Mouse (Mus musculus) E14TG2a.4 (cell line): ENCODE results near the gene Eml3.
A peak's percentile ranks its signal among the peaks of the same experiment; 100 is the strongest.

Experiments used
- H3K27me3 ChIP-seq: 2 replicates; pipeline ENCODE4 v1.6.1; 2014; ENCODE audit warnings: low read length, control low read depth; ENCODE audit not compliant: insufficient read depth
- H3K36me3 ChIP-seq: 2 replicates; pipeline ENCODE4 v1.6.1; 2014; ENCODE audit warnings: low read length, control low read depth; ENCODE audit not compliant: insufficient read depth
- H3K4me1 ChIP-seq: replicated peaks from 2 replicates; pipeline ENCODE4 v1.6.1; 2014; ENCODE audit warnings: low read depth, low read length, control low read depth
- H3K4me3 ChIP-seq: replicated peaks from 2 replicates; pipeline ENCODE4 v1.5.1; 2014; ENCODE audit warnings: mild to moderate bottlenecking, low read length
- H3K9me3 ChIP-seq: 2 replicates; pipeline ENCODE4 v1.6.1; 2014; ENCODE audit warnings: low read length, control low read depth
- CTCF ChIP-seq: conservative IDR thresholded peaks from 2 replicates; pipeline ENCODE4 v1.5.1; 2014; ENCODE audit warnings: low read length
- NANOG ChIP-seq: IDR thresholded peaks from 2 replicates; pipeline ENCODE4 v1.6.1; 2014; ENCODE audit warnings: borderline replicate concordance, low read length, mixed read lengths
- POU5F1 ChIP-seq: IDR thresholded peaks from 2 replicates; pipeline ENCODE4 v1.6.1; 2014; ENCODE audit warnings: low read length, borderline replicate concordance

Gene Eml3

GRCm38 (mm10) chr19:8974638-8975037, 45.3 kb downstream of the Eml3 start:
- no peaks in the 10 kb centered on the region for H3K27me3 ChIP-seq
- peaks cover 100% of the 10 kb centered on the region for H3K4me1 ChIP-seq
- no peak overlapping the region for H3K4me3 ChIP-seq
- TF ChIP-seq CTCF: no peak
- no peak for TF ChIP-seq POU5F1
- no peak for TF ChIP-seq NANOG
- H3K9me3 ChIP-seq: no peaks in the 10 kb centered on the region
- H3K36me3 ChIP-seq: peaks cover 100% of the 10 kb centered on the region

DNA sequence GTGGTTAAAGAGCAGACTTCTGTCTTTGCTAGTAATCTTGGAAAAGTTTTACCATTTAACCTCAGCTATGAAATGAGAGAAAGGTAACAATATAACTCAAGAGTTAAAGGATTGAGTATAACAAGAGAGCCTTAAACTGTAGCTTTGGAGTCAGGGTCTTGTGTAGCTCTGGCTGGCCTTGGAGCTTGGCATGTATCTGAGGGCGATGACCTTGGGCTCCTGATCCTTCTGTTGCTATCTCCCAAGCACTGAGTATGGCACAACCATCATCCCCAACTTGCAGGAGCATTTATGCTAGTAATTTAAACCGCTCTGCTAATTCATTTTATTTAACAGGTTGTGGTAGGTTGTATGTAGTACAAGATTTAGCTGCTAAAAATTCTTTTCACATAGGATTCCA, 46.1 kb downstream of the Eml3 start:
- H3K27me3 ChIP-seq: no peaks in the 10 kb centered on the region
- H3K36me3 ChIP-seq: peaks cover 100% of the 10 kb centered on the region
- TF ChIP-seq POU5F1: no peak
- TF ChIP-seq NANOG: no peak
- TF ChIP-seq CTCF: no peak
- no peaks in the 10 kb centered on the region for H3K9me3 ChIP-seq
- H3K4me1 ChIP-seq: peaks cover 100% of the 10 kb centered on the region
- no peak overlapping the region for H3K4me3 ChIP-seq

DNA sequence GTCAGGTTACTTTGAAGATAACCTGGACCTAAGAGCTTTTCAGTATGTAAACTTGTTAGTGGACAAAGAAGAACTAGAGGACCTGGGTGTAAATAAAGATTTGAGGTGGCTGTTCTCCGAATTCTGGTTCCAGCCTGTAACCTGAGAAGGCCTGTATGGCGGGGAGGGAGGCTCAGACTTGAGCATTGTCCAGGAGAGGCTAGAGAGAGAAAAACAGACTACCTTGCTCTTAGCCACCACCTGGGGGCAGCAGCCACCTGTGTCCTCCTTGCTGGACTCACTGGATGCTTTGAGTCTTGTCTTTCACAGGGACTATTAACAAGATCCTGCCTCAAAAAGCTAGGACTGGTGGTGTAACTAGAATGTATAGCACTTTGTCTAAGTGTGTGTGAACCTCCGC, 47.2 kb downstream of the Eml3 start:
- no peak for TF ChIP-seq NANOG
- TF ChIP-seq CTCF: peak; percentile 58
- H3K4me3 ChIP-seq: 0 out of 2 replicates have a peak overlapping the region, but pooled peaks have one; percentile 11
- no peaks in the 10 kb centered on the region for H3K9me3 ChIP-seq
- no peaks in the 10 kb centered on the region for H3K27me3 ChIP-seq
- peaks cover 100% of the 10 kb centered on the region for H3K4me1 ChIP-seq
- peaks cover 100% of the 10 kb centered on the region for H3K36me3 ChIP-seq

DNA sequence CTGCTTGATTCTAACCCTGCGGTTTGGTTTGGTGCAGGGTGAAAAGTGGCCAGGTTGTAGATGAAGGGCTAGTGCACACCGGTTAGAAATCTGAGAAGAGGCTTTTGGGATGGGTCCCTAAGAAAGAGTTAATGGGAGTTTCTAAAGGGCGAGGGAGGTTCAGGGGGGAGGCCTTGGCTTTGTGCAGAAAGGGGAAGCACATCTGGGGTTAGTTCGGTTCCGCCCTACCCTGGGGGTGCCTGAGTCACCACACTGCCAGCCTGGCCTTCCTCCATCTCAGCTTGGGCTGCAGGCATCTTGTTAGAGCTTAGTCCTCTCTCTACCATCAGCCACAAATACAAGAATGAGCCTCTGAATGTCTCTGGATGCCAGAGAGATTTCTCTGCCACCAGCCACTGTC, 51.4 kb downstream of the Eml3 start:
- H3K4me3 ChIP-seq: no peak overlapping the region
- no peak for TF ChIP-seq POU5F1
- no peak for TF ChIP-seq NANOG
- TF ChIP-seq CTCF: no peak
- H3K4me1 ChIP-seq: peaks cover 92% of the 10 kb centered on the region
- H3K27me3 ChIP-seq: no peaks in the 10 kb centered on the region
- no peaks in the 10 kb centered on the region for H3K9me3 ChIP-seq
- H3K36me3 ChIP-seq: peaks cover 70% of the 10 kb centered on the region

GRCm38 (mm10) chr19:8981450-8982168, 52.3 kb downstream of the Eml3 start:
- Histone ChIP-seq H3K4me1 (peaks cover 84% of the 10 kb centered on the region), H3K9me3 (no peaks in the 10 kb centered on the region), H3K4me3 (no peak overlapping the region), H3K36me3 (peaks cover 62% of the 10 kb centered on the region), H3K27me3 (peaks cover 4% of the 10 kb centered on the region; the same call in 1 of the 2 replicates)
- no peak for TF ChIP-seq POU5F1
- TF ChIP-seq CTCF: no peak
- no peak for TF ChIP-seq NANOG

DNA sequence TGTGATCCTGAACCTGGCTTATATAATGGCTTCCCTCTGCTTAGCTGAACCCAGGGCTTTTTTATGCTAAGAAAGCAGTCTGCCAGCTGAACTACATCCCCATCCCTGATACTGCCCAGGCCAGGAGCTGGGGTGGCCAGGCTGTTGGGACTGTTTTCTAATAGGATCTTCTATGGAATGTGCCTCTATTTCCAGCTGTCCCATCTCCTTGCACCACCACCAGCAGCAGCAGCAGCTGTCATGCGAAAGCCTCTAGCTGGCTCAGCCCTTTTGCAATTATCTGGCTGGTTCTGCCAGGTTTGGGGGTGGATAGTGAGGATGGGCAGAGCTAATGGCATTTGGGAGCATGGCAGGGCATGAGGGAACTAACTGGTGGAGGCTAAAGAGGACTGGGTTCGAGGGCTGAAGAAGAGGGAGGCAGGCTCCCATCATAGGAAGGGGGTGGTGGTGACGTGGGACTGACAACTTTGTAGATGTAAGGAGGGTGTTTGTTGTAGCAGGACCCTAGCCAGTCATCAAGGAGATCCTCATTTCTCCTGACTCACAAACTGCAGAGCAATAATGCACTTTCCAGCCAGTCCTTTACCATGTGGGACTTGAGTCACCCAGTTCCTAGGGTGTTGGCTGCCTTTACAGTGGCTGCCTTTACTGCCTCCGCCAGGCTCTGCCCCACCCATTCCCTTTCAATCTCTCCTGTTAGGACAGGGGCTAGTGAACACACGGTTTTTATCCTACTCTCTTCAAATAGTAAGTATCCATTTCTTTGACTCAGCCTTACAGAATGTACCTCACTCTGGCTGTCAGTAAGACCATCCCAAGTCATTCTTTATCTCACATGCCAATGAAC, 53.2 kb downstream of the Eml3 start:
- Histone ChIP-seq H3K36me3 (peaks cover 52% of the 10 kb centered on the region), H3K4me3 (no peak overlapping the region), H3K27me3 (peaks cover 8% of the 10 kb centered on the region; the same call in 1 of the 2 replicates), H3K4me1 (peaks cover 79% of the 10 kb centered on the region), H3K9me3 (no peaks in the 10 kb centered on the region)
- TF ChIP-seq NANOG (no peak), POU5F1 (no peak), CTCF (no peak)

DNA sequence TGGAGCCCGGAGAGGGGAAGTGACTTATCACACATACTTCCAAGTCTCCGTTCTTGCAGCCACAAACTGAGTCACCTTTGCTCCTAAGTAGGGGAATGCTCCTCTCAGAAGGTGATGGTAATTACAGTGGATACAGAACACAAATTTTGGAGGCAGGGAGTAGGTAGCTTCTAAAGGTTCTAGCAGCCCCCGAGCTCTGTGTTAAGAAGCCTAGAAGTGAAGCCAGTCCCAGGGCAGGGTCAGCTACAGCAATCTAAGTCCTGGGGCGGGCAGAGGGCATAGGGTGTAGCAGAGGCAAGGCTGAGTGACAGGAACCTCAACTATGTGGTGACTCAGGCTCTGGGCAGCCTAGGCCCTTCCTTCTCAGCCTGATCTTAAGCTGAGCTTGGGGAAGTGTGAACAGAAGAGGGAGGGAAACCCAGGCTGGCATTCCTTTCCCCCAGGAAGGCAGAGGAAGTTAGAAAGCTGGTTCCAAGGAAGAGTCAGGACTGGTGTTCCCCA, 53.8 kb downstream of the Eml3 start:
- Histone ChIP-seq H3K9me3 (no peaks in the 10 kb centered on the region), H3K36me3 (peaks cover 46% of the 10 kb centered on the region), H3K27me3 (peaks cover 14% of the 10 kb centered on the region), H3K4me3 (no peak overlapping the region), H3K4me1 (peaks cover 79% of the 10 kb centered on the region)
- TF ChIP-seq CTCF: no peak
- no peak for TF ChIP-seq POU5F1

DNA sequence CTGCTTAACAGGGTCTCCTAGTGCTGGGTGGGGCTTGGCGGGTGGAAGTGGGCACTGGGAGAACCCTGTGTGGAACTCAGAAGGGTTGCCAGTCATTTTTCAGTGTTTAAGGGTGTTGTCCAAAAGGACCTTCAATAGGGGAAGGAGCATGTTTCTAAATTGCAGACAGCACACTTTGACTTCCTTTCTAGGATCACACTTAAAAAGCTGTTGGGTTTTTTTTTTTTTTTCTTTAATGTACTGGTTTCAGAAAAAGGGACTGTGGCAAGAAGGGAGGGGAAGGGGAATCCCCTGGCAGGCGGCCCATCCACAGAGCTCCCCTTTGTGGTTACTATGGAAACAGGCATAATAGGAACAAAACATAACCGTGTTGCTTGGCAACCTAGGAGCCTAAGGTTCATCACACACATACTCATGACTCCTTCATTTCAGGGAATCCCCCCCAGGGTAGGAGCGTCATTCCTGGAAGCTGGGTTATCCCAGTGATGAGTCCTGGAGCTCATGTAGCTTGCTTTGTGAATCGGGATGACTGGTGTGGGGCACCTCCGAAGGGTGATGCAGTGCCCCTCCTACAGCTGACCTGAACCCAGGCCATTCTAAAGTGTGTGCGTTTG, 55.0 kb downstream of the Eml3 start:
- TF ChIP-seq POU5F1 (no peak), NANOG (no peak), CTCF (no peak)
- H3K9me3 ChIP-seq: no peaks in the 10 kb centered on the region
- H3K36me3 ChIP-seq: peaks cover 34% of the 10 kb centered on the region
- peaks cover 75% of the 10 kb centered on the region for H3K4me1 ChIP-seq
- H3K4me3 ChIP-seq: no peak overlapping the region
- peaks cover 21% of the 10 kb centered on the region for H3K27me3 ChIP-seq

GRCm38 (mm10) chr19:8985891-8986290, 56.5 kb downstream of the Eml3 start:
- Histone ChIP-seq H3K27me3 (peaks cover 21% of the 10 kb centered on the region), H3K4me1 (peaks cover 66% of the 10 kb centered on the region), H3K4me3 (no peak overlapping the region), H3K9me3 (no peaks in the 10 kb centered on the region), H3K36me3 (peaks cover 19% of the 10 kb centered on the region)
- TF ChIP-seq CTCF (no peak), NANOG (no peak), POU5F1 (no peak)
